Mouse (Mus musculus) spleen, postnatal 36 days (tissue): Measurements from ENCODE around the gene Gskip.

Source experiments
- DNase-seq, 2 experiments: peaks; one replicate each; pipeline ENCODE4 v3.0.0; 2022; ENCODE audit warnings: low spot score in 2 of 2, mixed read lengths in 1 of 2

Gene Gskip

DNA sequence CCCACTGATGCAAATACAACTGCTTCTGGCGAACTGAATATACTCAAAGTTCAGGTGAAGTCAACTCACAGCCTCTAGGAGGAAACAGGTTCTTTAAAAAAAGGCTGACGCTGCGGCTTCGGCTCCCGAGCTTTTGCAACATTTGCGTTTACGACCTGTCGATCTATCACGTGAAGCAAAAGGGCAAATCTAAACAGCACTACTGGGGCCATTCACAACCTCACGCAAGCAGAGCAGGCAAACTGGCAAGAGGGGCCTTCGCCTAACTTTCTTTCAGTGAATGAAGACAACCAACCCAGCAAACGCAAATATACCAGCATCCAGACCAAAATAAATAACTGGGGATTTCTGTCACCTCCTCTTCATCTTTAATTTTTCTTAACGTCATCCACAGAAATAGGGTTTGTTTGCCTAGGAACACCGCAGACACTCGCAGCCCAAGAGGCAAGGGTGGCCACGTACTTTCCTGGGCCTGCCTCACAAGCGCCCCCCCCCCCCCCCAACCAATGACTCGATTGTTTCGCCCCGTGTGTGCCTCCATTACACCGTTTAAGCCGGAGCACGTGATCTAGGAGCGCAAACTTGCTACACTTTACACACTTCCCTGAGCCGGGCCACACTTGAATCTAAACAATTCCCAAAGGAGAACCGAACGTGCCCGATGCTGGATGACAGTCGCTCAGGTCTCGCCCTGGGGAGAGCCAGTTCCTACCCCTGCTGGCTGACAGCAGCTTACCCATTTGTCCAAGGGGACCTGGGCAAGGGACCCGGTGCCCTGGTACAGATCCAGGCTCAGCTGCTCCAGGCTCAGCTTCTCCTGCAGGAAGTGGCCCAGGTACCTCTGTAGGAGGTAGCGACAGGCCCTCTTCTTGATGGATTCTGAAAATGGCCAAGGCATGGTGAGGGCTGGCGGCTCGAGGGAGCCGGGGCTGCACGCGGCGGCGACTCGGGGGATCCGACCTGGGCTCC, at the start of gene Gskip:
Gene Gskip, plus strand, starts transcription at position 897 of the 969 bp plus-strand sequence.
- DNase-seq, result peak; percentile 17 to 52

DNA sequence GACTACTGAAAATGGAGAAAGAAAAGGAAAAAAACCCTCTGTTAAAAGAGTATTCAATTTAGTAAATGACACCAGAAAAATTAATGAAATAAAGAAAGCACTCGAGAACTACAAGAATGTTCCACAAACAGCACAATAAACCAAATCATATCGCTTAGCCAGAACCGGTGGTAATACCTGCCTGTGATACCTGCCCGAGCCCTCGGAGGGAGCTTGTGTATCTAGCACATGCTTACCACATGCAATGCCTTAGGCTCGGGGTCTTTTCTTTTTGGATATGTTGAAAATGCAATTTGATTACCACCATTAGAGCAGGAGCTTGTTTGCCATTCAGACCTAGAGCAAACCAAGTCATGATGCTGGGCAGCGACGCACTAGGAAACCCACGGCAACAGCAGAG, 48.1 kb upstream of the Gskip start:
- DNase-seq, result no peak

DNA sequence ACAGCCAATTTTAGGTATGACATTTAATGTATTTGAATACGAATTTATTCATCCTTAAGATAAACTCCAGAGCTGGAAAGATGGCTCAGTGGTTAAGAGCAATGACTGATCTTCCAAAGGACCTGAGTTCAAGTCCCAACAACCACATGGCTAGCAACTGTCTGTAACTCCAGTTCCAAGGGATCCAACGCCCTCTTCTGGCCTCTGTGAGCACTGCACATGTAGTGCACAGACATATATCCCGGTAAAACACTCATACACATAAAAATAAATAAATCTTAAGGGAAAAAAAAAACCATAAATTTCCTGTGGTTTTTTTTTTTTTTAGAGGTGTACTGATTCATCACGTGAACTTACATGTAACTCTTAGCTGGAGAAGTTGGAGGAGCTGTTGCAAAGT, 47.1 kb upstream of the Gskip start:
- no peak for DNase-seq

DNA sequence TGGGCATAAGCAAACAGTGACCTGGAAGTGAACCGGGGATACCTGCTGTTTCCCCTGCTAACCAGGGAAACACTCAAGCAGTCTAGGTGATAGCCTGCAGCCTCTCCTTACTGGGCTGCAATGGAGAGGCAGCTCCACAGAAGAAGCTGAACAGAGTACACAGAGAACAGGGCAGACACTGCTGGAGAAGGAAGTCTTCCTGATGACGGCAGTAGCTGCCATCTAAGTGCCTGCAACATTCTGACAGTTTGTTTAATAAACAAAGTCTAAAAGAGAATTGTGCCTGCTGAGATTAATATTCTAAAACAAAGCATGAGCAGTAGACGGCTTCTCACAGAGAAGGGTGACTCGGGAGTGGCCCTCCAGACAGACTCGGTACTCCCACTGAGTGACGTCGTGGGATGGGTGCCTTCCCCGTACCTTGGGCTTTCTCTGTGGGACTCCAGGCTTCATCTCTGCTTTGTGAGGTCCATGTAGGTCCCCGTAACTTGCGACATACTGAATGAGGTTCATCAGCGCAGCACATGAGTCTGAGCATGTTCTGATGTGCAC, 41.8 kb upstream of the Gskip start:
- no peak for DNase-seq

DNA sequence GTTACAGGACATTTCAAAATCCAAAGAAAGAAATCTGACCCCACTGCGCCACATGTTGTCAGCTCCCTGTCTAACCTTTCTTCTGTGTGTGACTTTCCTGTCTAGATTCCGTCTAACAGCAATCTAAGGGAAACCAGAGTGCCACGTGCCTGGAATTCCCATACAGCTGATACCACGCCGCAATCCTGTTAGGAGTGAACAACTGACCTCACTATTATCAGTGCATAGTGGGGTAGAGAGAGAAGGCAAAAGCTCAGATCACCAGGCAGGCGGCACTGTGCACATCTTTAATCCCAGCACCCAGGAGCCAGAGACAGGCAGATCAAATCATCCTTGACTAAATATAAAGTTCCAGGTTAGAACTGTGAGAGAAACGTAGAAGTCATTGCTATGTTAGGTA, 28.8 kb upstream of the Gskip start:
- no peak for DNase-seq

DNA sequence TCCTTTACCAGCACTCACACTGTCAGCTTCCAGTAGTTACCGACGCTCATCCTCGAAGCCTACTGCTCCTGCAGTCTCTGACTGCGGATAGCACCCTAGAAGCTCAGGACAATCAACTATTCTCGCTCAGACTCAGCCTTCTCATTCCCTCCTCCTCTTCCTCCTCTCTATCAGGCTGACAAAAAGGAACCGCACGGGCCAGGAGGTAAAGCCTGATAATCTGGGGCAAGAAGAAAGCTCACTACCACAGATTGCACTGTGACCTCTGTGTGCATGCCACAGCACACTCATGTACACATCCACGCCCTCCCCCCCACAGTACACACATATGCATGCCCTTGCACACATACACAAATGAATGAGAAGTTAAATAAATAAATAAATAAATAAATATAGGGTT, 8.4 kb upstream of the Gskip start:
- no peak for DNase-seq

DNA sequence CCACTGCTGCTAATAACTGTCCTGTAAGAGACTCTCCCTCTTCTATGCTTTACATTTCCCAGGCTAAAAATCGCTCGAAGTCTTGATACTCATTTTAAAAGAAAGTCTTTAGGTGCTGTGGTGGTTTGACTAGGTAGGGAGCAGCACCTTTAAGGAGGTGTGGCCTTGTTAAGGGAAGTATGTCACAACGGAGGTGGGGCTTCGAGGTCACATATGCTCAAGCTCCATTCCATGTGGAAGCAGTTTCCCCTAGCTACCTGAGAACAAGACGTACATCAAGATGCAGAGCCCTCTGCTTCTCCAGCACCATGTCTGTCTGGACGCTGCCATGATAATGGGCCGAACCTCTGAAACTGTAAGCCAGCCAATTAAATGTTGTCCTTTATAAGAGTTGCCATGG, 6.4 kb upstream of the Gskip start:
- DNase-seq, result no peak

DNA sequence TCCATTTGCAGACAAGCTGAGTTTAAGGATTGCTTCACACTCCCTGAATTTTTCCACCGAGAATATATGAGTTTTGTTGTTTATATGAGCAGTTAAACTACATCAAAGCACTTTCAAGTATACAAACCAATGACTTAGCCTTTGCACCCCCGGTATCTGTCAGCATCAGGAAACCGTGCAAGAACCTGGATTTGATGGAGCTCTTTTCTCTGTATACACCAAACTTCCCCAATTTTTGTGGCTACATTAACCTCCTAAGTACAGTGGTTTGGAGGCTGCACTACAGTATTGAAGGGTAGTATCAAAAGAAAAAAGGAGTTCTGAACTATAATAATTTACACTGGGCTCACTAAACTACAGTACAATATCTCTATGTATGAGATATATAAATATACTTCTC, 5.9 kb upstream of the Gskip start:
- no peak for DNase-seq

DNA sequence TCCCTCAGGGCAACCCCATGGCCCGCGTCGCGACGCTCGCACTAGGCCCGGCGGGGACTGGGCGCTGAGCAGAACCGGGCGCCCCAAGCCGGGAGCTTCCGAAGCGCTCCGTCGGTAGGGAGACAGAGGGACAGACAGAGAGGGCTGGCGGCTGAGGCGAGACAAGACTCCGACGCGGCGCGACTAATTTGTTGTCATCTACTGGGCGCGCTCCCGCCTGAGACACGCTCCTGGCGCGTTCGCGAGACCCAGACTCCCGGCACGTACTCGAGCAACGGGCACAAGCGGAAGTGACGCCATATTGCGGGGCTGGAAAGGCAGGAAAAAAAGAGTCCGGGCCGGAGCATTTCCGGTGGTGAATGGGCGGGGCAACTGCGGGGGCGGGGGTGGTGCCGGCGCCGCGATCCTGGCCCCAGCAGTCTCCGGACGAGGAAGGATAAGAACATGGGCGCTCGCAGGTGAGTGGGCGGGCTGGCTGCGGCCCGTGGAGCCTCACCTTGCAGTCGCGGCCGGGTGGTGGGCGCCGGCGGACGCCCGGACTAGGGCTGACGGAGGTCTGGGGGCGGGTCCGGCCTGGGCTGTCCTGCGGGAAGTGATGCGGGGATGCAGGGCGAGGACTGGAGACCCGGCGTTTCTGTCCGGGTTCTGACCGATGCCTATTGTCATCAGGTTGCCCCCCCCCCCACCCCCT, 517 bp downstream of the Gskip start, which contains the start of gene Atg2b:
Gene Atg2b, minus strand, starts transcription at position 211 of the 691 bp plus-strand sequence.
- DNase-seq, result peak; percentile 93 to 96

DNA sequence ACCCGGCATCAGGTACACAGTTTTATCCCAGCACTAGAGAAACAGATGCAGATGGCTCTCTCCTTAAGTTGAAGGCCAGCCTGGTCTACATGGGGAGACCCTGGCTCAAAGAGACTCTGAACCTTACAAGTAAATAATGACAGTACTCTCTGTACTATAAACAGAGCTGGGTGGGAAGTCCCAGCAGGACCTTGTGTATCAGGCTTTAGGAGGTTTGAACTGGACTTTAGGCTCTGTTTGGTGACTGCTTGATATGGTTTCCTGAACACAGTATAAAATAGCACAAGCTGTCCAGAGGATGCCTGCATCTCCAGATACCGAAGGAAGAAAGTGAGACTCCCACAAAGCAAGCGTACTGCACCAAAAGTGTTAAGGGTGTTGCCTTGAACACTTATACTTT, 2.2 kb downstream of the Gskip start:
- no peak for DNase-seq

DNA sequence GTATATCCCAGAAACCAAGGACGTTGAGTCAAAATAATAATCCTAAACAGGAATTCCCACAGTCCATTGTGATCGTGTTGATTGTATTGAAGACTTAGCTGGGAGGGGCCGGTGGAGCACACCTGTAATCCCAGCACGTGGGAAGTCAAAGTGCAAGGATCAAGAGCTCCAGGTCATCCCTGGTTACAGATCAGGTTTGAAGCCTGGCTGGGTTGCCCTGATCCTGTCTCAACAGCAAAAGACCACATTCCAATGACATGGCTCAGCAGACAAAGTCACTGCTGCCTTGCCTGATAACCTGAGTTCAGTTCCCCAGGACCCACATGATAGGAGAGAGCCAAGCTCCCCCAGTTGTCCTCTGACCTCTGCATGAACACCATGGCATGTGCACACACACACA, 2.8 kb downstream of the Gskip start:
- DNase-seq, result no peak

DNA sequence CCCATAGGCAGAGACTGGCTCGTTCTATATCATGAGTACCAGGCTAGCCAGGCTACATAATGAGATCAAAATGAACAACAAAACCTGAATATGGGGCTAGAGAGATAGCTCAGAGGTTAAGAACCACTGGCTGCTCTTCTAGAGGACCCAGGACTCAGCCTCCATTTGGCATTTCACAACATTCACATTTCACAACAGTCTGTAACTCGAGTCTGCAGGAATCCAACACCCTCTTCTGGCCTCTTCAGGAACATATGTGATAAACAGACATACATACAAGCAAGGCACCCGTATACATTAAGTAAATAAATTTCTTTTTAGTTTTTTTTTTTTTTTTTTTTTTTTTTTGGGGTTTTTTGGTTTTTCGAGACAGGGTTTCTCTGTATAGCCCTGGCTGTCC, 3.9 kb downstream of the Gskip start:
- DNase-seq, result no peak

DNA sequence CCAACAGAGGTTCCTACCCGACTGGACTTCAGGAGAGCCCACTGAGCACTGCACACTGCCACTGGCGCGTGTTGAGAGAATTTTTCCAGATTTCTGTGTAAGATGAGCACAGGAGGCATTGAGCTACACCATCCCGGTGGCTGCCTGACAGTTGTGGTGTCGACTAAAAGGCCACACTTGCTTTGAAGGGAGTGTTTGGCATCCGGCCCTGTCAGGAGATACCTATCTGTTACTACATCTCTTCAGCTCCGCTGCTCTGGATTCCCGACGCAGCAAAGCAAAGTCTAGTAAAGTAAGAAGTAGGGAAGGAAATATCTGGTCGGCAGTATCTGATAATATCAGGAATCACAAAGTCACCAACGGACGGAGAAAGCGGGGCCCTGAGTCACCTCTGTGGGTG, 4.8 kb downstream of the Gskip start:
- no peak for DNase-seq

DNA sequence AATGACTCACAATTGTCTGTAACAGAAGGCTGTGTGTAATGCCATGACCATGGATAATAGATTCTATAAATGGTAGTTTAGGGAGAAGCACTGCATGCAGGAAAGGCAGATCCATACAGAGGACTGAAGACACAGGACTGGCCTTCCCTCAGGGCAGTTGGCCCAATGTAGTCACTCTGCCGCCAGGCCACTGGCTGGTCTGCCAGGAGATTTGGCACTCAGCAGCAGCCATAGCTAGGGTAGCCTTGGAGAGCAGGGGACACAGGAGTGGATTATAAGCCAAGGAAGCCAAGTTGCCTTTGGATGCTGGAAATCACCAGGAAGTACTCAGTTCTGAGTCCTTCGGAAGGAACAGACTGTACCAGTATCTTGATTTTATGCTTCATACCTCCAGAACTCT, 9.4 kb downstream of the Gskip start:
- no peak for DNase-seq

DNA sequence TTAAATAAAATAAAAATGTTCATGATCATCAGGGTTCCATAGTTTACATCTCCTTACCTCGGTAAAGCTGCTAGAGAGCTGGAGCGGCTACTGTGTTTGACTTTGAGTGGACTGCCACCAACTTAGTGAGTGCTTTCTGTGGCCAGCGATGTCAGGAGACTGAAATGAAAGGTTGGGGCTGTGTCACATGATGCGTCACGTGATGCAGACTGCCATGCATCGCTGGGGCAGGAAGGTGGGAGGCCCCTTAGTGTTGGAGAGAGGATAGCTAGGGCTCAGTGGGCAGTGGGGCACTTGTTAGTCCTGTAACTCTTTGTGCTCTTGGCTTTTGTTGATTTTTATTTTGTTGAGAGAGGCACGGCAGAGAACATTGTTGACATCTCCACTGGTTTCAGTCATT, 11.2 kb downstream of the Gskip start:
- no peak for DNase-seq

DNA sequence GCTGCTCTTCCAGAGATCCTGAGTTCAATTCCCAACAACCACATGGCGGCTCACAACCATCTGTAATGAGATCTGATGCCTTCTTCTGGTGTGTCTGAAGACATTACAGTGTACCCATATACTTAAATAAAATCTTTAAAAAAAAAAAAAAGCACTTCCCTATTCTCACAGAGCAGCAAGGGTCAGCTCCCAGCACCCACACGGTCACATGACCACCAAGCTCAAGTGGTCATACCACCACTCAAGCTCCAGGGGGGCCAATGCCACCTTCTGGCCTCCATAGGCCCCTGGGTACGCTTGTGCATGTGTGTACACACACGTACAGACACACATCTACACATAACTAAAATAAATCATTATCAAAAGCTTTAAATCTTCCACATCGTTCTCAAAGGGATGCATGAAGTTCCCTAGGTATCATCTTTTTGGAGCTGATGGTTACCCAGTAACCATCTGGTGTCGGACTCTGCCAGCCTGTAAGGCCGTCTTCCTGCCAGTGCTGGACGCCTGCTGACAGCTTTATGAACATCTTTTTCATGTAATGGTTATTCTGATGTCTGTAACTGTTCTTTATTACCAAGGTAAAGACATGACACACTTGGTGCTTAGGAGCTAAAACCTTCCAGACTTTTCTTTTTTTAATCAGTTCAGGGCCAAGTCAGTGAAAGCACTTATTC, 12.6 kb downstream of the Gskip start:
- DNase-seq, result no peak

DNA sequence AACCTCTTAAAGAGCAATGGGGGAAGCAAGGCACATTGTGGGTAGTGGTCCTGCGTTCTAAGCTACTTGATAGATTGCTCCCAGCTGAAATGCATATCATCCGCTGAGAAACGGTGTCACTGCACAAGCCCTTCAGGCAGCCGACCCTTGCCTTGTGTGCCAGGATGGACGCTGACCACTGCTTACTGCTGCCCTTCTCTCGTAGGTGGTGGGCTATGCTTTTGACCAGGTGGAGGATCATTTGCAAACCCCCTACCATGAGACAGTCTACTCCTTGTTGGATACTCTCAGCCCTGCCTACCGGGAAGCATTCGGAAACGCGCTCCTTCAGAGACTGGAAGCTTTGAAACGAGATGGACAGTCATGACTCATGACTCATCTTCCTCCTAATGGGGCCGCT, 15.8 kb downstream of the Gskip start:
- DNase-seq, result no peak

DNA sequence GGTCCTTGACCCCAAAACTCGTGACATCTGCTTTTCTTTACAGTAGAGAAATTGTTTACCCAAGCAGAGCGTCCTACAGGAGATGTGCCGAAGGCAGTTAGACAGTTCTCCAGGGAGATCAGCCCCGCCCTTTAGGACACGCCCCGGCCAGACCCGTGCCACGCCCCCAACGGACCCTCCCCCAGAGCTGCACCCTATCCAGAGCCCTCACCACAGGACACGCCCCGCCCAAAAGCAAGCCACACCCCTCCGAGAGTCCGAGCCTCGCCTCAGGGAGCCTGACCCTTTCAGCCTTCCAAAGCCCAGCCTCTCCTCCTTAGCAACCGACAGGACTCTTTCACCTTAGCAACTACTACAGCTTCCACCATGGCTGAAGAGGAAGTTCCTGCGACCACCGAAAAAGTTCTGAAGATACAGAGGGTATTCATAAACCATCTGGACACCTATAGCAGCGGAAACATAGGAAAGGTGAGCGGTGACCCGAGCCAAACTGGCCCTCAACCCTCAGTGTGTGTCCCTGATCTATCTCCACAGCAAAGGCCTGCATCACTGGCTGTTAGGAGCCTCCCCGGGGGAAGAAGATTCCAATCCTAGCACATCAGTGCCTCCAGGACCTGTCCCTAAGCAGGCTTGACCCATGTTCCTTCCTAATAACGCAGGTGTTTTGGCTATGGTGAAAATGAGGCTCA, 21.3 kb downstream of the Gskip start, which contains the start of gene Ak7:
Gene Ak7, plus strand, starts transcription at position 178 of the 689 bp plus-strand sequence.
- peak; percentile 64 to 78 for DNase-seq

DNA sequence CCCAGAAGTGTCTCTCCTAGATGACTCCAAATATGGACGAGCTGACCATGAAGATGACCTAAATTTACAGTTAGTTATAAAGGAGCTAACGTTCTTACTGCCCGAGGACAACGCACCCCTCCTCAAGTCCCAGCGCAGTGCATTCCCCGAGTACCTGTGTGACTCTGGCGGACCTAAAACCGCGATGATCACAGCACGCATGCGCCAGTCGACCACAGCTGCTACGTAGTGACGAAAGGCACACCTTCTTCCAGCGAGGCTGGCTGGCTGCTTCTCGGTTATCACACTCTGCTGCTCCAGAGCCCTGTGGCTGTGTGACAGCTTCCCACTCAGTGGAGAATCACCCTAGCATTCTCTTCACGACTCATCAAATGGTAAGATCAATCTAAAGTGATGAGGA, 34.0 kb downstream of the Gskip start:
- peak; percentile 19 to 24 for DNase-seq

DNA sequence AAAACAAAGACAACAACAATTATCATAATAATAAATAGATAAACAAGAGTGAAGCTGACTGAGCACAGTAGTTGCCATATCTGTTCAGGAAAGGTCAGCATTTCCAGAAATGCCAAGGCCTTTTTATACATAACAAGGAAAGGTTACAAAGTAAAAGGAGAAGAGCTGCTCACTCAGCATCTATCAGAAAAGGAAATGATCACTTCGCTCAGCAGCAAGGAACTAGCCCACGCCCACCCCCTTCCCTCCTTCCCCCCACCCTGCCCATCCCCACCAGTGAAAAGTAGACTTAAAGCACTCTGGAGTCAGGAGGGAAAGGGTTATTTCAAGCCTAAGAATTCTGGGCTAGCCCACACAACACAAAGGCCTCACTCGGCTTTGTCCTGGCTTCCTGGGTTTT, 35.6 kb downstream of the Gskip start:
- DNase-seq, result no peak

DNA sequence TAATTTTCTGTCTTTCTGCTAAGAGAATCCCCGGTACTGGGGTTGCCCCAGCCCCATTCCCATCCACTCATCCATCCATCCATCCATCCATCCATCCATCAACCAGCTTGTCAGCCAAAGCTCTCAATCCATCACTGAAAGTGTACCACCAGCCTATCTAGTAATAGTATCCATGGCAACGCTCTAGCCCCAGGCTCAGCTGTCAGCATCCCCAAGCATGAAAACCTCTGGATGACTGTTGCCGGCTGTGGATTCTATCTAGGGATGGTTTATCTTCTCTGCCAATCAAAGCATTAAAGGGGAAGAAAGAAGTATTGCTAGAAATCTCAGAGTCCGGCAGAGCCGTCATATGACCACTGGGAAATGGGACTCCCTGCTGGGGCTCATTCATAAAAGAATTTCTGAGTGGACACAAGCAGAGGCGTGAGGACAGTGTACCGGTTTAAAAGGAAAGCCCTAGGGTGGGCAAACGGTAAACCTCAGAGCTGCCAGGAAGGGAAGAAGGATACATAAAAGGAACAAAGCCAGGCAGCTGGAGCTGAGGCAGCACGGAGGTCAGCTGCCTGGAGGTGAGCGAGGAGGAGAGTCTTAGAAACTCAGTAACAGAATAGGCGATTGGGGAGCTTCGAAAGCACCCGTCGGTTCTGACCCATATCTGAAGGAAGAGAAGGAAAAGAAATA, 37.0 kb downstream of the Gskip start:
- no peak for DNase-seq
